Mouse (Mus musculus): Measurements from ENCODE around the gene Skp1a. TPM values are rescaled to one million over a fixed set of nuclear protein-coding genes. Genes with fewer than 3 reads are reported as not detected.
A peak's percentile ranks its signal among the peaks of the same experiment; 100 is the strongest.

Skp1a gene
- polyA plus RNA-seq, 1 experiment from 2014 or later, result 976 TPM

DNA sequence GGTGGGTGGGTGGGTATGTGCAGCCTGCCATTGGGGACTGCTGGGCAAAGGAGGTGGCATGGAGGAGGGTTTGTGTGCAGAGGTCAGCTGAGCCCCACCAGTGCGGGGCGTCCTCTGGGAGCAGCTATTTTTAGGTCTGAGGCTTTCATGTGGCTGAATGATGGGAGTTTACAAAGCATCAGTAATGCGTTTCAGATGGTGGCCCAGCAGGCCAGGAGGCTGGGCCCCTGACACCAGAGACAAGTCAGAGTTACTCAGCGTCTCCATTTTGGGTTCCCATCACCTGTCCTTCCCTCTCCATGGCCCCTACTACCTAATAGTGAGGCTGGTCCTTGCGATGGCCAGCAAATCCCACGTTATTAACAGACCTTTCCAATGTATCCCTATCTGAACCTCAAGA lies 40.8 kb downstream of the Skp1a start:
- 39% methylated on average over 6 of the region's 6 CpGs for WGBS
- no peak overlapping the region for H3K9ac ChIP-seq (replicated peaks)
- no peaks in the 10 kb centered on the region for H3K27me3 ChIP-seq
- no peak overlapping the region for H3K27ac ChIP-seq
- H3K9me3 ChIP-seq, result no peaks in the 10 kb centered on the region
- H3K4me1 ChIP-seq (replicated peaks), result peaks cover 23% of the 10 kb centered on the region
- ATAC-seq (ENCODE audit: insufficient number of reproducible peaks, insufficient read depth, low FRiP score, low TSS enrichment, low read depth), result no peak
- H3K36me3 ChIP-seq, result peaks cover 2% of the 10 kb centered on the region; the same call in 1 of the 2 replicates
- no peak overlapping the region for H3K4me2 ChIP-seq
- no peak overlapping the region for H3K4me3 ChIP-seq (replicated peaks)

DNA sequence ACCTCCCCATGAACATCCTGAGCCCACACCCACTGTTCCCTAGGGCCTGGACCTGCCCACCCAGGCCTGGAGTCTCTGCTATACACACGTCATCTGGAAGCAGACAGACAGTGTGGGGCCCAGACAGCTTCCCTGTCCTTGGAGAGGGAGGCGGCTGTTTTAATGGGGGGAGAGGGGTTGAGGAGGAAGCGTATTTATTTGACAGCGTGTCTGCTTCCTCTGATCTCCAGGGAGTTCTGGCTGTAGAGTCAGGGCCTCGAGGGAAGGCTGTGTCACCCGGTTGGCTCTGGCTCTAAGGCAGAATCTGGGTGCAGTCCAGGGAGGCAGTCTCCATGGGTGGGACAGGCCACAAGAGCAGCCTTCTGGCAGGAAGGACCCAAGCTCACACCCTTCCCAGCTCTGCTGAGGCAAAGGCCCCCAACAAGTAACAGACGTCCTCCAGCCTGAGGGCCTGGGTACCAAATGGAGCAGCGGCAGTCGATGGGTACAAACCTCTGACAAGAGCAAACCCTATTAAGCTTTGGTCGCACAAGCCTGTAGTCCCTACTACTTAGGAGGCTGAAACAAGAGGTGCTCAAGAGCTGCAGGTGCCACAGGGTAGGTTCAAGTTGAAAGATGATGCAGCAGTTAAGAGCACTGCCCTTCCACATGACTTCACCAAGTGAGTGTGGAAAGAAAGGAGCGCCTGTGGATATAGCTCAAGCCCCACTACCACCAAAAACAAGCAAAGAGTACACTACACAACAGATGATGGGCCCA lies 41.6 kb downstream of the Skp1a start:
- no peak overlapping the region for H3K27ac ChIP-seq
- no peak overlapping the region for H3K4me2 ChIP-seq
- H3K27me3 ChIP-seq, result no peaks in the 10 kb centered on the region
- no peak for ATAC-seq (ENCODE audit: insufficient number of reproducible peaks, insufficient read depth, low FRiP score, low TSS enrichment, low read depth)
- H3K36me3 ChIP-seq, result peaks cover 5% of the 10 kb centered on the region; the same call in 1 of the 2 replicates
- peaks cover 23% of the 10 kb centered on the region for H3K4me1 ChIP-seq (replicated peaks)
- H3K9ac ChIP-seq (replicated peaks), result no peak overlapping the region
- H3K9me3 ChIP-seq, result no peaks in the 10 kb centered on the region
- 39% methylated on average over 11 of the region's 11 CpGs for WGBS
- H3K4me3 ChIP-seq (replicated peaks), result no peak overlapping the region

DNA sequence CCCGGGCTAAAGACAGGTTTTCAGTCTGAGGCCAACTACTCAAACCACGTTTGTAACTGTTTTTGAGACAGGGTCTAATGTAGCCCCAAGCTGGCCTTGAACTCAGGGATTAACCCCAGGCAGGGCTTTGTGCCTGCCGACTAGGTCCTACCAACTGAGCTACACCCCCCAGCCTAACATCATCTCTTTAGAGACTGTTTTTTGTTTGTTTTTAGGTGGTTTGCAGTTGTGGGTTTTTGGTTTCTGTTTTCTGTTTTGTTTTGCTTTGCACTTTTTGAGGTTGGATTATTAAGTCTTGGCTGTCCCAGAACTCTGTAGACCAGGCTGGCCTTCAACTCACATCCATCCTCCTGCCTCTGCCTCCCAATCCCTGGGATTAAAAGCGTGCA lies 42.1 kb downstream of the Skp1a start:
- no peak overlapping the region for H3K9ac ChIP-seq (replicated peaks)
- no peaks in the 10 kb centered on the region for H3K27me3 ChIP-seq
- no peaks in the 10 kb centered on the region for H3K9me3 ChIP-seq
- peaks cover 5% of the 10 kb centered on the region; the same call in 1 of the 2 replicates for H3K36me3 ChIP-seq
- H3K4me3 ChIP-seq (replicated peaks), result no peak overlapping the region
- no peak overlapping the region for H3K4me2 ChIP-seq
- no peak for ATAC-seq (ENCODE audit: insufficient number of reproducible peaks, insufficient read depth, low FRiP score, low TSS enrichment, low read depth)
- H3K4me1 ChIP-seq (replicated peaks), result peaks cover 18% of the 10 kb centered on the region
- no peak overlapping the region for H3K27ac ChIP-seq
- WGBS, result 73% methylated on average over 4 of the region's 4 CpGs

DNA sequence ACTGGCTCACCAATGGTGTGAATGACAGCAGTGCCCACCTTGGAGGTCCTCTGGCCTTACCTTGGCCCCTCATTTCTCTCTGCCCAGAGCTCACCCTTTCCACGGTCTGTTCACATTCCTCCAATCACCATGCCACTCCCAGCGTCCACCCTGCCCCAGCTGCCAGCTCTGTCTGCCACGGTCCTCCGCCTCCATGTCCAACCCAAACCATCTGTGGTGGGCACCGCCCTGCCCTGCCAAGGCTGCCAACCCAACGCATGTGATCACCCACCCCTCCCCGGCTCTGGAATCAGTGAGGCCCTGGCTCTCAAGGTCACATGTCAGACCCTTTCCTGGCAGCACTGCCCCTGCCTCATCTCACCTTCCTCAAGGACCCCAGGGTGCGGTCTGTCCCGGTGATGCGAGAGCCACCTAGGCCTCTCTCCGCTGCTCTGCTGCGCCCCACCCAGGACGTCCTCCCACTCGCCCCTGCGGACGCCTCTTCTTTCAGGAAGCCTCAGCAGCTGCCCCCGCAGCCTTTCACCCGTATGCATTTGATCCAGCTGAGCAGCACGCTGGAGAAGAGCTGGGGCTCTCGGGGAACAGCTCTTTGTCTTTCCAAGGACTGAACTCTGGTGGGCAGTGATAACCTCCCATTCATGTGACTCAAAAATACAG lies 42.8 kb downstream of the Skp1a start:
- Histone ChIP-seq H3K9me3 (no peaks in the 10 kb centered on the region), H3K4me1 (replicated peaks) (peaks cover 18% of the 10 kb centered on the region), H3K36me3 (peaks cover 5% of the 10 kb centered on the region; the same call in 1 of the 2 replicates), H3K27ac (no peak overlapping the region), H3K4me3 (replicated peaks) (no peak overlapping the region), H3K27me3 (no peaks in the 10 kb centered on the region), H3K9ac (replicated peaks) (no peak overlapping the region), H3K4me2 (no peak overlapping the region)
- no peak for ATAC-seq (ENCODE audit: insufficient number of reproducible peaks, insufficient read depth, low FRiP score, low TSS enrichment, low read depth)
- 88% methylated on average over 20 of the region's 20 CpGs for WGBS

DNA sequence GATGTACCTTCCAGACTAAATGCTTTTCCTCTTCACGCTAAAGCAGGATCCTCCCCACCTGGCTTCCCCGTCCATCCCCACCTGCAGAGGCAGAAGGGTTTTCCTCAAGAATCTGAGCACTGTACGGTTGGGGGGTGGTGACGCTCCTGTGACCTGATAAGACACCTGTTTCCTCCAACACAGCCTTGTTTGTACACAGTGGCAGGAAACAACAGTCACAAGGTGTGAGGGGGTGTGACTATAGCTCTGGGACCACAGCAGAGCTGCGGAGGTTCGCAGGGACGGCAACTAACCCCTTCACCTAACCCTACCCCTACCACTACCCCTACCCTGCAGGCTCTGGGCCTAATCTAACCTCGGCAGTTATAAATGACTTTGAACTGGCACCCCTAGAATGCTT lies 43.6 kb downstream of the Skp1a start:
- Histone ChIP-seq H3K27ac (no peak overlapping the region), H3K4me1 (replicated peaks) (peaks cover 18% of the 10 kb centered on the region), H3K4me3 (replicated peaks) (no peak overlapping the region), H3K27me3 (no peaks in the 10 kb centered on the region), H3K4me2 (no peak overlapping the region), H3K9me3 (no peaks in the 10 kb centered on the region), H3K36me3 (peaks cover 5% of the 10 kb centered on the region; the same call in 1 of the 2 replicates), H3K9ac (replicated peaks) (no peak overlapping the region)
- 82% methylated on average over 8 of the region's 8 CpGs for WGBS
- ATAC-seq (ENCODE audit: insufficient number of reproducible peaks, insufficient read depth, low FRiP score, low TSS enrichment, low read depth), result no peak

DNA sequence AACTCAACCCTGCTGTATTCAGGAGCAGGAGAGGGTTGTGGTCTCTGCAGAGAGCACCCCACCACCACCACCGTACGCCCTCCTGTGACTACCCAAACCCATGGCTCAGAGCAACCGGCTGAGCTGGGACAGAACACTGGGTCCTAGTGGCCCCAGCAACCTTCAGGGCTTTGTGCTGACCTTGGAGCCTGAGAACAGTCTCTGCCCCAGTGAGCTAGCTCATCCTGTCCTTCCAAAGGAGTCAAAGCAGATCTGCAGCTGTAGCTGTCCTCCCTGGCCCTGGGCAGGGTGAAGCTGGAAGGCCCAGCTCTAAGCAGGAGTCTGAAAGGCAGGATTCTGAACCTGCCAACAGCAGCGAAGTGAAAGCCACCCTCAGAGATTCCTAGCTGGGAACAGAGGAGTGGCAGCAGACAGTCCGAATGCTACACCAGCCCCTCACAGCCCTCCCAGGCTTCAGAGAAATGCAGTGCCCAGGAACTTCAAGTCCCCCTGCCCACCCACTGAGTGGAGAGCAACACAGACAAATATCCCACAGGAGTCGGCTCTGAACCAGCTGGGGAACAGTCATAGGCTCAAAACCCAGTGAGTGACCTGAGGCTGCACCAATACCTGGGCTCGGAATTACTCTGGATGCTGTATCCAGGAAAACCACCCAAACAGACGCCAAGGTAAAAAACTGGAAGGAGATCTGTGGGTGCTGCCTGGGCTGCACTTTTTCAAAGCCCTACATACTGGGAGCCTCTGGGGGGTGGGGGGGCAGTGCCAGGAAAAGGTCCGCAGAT lies 44.2 kb downstream of the Skp1a start:
- ATAC-seq (ENCODE audit: insufficient number of reproducible peaks, insufficient read depth, low FRiP score, low TSS enrichment, low read depth), result no peak
- no peak overlapping the region for H3K4me2 ChIP-seq
- 0 out of 2 replicates have a peak overlapping the region, but pooled peaks have one; percentile 18 for H3K9ac ChIP-seq (replicated peaks)
- H3K36me3 ChIP-seq, result peaks cover 5% of the 10 kb centered on the region; the same call in 1 of the 2 replicates
- no peak overlapping the region for H3K27ac ChIP-seq
- 90% methylated on average over 9 of the region's 9 CpGs for WGBS
- H3K27me3 ChIP-seq, result no peaks in the 10 kb centered on the region
- no peaks in the 10 kb centered on the region for H3K9me3 ChIP-seq
- no peak overlapping the region for H3K4me3 ChIP-seq (replicated peaks)
- H3K4me1 ChIP-seq (replicated peaks), result peaks cover 18% of the 10 kb centered on the region

DNA sequence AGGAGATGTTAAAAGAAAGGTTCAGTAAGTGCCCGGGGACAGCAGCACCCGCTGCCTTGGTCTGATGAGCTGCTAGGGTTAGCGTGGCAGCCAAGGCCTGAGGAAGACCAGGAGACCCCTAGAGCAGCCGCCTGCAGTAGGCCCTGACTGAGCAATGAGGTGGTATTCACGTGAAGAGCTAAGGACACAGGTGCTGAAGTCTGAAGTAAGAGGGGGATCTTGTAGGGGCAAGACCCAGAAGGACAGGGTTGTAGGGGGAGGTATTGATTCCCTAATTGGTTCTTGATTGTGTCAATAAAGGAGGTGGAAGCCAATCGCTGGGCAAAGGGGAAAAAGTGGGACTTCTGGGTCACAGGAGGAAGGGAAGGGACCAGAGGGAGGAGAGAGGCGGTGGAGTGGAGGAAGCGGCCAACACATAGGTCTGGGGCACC lies 45.2 kb downstream of the Skp1a start:
- Histone ChIP-seq H3K4me1 (replicated peaks) (peaks cover 18% of the 10 kb centered on the region), H3K27ac (no peak overlapping the region), H3K9ac (replicated peaks) (no peak overlapping the region), H3K27me3 (peaks cover 4% of the 10 kb centered on the region), H3K36me3 (peaks cover 5% of the 10 kb centered on the region; the same call in 1 of the 2 replicates), H3K9me3 (no peaks in the 10 kb centered on the region), H3K4me3 (replicated peaks) (no peak overlapping the region), H3K4me2 (no peak overlapping the region)
- WGBS, result 87% methylated on average over 8 of the region's 8 CpGs
- no peak for ATAC-seq (ENCODE audit: insufficient number of reproducible peaks, insufficient read depth, low FRiP score, low TSS enrichment, low read depth)

DNA sequence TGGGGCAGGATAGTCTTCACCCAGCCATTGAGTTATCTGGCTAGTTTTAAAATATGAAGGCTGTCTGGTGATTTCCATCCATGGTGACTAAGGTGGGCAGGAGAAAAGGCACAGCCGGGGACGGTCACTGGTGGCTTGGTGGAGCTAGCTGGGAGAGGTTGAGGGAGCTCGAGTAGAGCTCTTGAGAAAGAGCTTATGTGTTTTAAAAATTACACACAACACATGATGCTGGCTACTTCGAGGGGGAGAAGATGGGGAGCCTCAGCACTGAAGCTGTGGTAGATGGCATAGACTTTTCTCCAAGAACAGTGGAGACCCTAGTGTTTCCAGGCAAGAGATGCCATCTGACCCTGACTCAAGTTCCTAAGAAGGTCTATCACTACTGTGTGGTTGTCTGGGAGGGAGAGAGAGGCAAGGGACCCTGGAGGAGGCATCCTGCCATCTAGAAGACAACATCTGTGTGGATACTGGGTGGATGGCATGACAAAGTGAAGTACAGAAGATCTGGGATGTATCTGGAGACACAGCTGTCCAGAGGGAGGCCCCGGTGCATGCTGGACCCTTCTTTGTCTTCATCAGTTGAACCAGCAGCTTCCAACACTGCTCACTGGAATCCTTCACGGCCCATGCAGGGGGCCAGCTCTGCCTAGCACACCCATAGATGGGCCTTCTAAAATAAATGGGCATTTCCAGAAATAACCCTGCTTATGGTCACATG lies 45.8 kb downstream of the Skp1a start:
- no peak for ATAC-seq (ENCODE audit: insufficient number of reproducible peaks, insufficient read depth, low FRiP score, low TSS enrichment, low read depth)
- no peak overlapping the region for H3K27ac ChIP-seq
- no peak overlapping the region for H3K4me3 ChIP-seq (replicated peaks)
- H3K4me1 ChIP-seq (replicated peaks), result peaks cover 18% of the 10 kb centered on the region
- H3K9ac ChIP-seq (replicated peaks), result no peak overlapping the region
- H3K36me3 ChIP-seq, result peaks cover 5% of the 10 kb centered on the region; the same call in 1 of the 2 replicates
- WGBS, result 89% methylated on average over 6 of the region's 6 CpGs
- H3K27me3 ChIP-seq, result peaks cover 9% of the 10 kb centered on the region
- H3K4me2 ChIP-seq, result no peak overlapping the region
- H3K9me3 ChIP-seq, result no peaks in the 10 kb centered on the region

DNA sequence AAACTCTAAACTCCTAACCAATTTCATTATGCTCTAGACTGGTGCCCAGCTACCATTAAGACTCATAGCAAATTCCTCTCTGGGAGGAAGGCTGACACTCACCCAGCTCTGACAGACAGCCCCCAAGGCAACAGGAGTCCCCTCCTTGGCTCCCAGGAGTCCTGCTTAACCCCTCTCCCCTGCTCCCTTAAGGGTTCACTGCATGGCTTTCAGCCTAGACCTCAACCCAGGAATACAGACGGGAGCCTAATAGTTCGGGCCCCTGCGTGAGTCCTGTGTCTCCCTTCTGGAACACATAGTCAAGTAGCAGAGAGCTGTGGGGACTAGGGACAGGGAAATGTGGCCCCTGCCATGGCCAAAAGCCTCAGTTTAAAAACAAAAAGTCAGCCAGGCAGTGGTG lies 46.4 kb downstream of the Skp1a start:
- Histone ChIP-seq H3K36me3 (peaks cover 5% of the 10 kb centered on the region; the same call in 1 of the 2 replicates), H3K27me3 (peaks cover 10% of the 10 kb centered on the region), H3K27ac (no peak overlapping the region), H3K9me3 (no peaks in the 10 kb centered on the region), H3K4me1 (replicated peaks) (peaks cover 15% of the 10 kb centered on the region), H3K4me2 (no peak overlapping the region), H3K9ac (replicated peaks) (no peak overlapping the region), H3K4me3 (replicated peaks) (no peak overlapping the region)
- 93% methylated on average over 3 of the region's 3 CpGs for WGBS
- no peak for ATAC-seq (ENCODE audit: insufficient number of reproducible peaks, insufficient read depth, low FRiP score, low TSS enrichment, low read depth)

DNA sequence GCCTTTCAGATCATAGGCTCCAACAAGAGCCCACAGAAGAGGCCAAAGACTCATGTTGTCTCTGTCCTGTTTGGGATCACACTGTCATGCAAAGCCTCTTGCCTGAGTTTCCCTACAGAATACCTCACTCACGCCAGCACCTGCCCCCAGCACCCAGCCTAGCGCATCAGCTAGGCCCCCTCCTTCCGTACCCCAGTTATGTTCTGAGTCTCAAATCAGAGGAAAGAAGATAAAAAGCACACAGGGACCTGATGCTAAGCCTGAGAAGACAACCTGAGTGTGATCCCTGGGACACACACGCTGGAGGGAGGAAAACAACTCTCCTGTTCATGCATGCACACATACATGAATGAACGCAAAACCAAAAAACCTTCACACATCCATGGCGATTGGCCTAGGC lies 47.2 kb downstream of the Skp1a start:
- Histone ChIP-seq H3K4me2 (no peak overlapping the region), H3K4me1 (replicated peaks) (peaks cover 18% of the 10 kb centered on the region), H3K9ac (replicated peaks) (no peak overlapping the region), H3K4me3 (replicated peaks) (no peak overlapping the region), H3K27me3 (peaks cover 19% of the 10 kb centered on the region), H3K36me3 (peaks cover 5% of the 10 kb centered on the region; the same call in 1 of the 2 replicates), H3K9me3 (no peaks in the 10 kb centered on the region), H3K27ac (no peak overlapping the region)
- WGBS, result 97% methylated on average over 6 of the region's 6 CpGs
- ATAC-seq (ENCODE audit: insufficient number of reproducible peaks, insufficient read depth, low FRiP score, low TSS enrichment, low read depth), result no peak
